Mouse (Mus musculus) lung, postnatal 36 days (tissue): ENCODE measurements around the gene Olfr73.
"Not testable (repeated sequence)": the region's sequence is repeated elsewhere in the genome, so short reads cannot be mapped to it uniquely, and the experiment has no call there.

Source experiments
- DNase-seq: peaks from one replicate; pipeline ENCODE4 v3.0.0; 2022; ENCODE audit warnings: mixed read lengths

The Olfr73 gene

DNA sequence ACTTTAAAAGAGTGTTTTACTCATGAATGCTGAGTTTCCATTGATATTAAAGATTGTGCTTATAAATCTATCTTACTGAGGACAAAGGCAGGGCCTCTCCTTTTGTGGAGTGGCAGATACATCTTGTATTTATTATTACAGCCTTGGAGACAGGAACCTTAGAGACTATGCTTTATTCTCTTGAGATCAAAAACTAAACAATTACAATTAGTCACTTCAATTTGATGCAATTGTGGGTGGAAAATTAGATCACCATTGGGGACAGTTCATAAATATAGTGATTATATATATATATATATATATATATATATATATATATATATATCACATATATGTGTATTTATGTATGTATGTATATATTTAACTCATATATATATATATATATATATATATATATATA is at the start of gene Olfr73:
Gene Olfr73 (minus strand): TSS at position 101 of the 400 bp plus-strand sequence.
- no peak for DNase-seq

DNA sequence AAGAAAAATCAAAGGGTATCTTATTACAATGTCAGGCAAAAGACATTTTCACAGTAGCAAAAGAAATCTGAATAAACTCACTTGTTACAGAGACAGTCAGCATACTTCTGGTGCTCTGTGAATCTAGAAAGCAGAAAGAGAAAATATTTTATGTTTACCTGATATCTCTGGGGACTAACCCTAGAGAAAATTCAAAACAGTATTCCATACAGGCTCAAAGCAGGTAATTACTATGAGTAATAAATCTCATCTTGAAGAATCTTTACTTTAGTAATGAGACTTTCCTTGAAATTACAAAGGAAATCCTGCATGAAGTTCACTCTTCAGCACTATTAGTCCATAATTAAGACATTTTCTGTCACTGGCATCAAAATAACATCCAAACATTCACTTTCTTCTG is 34.2 kb upstream of the Olfr73 start, which contains the start of gene Olfr1163:
Gene Olfr1163 (minus strand): TSS at position 101 of the 400 bp plus-strand sequence.
- no peak for DNase-seq

DNA sequence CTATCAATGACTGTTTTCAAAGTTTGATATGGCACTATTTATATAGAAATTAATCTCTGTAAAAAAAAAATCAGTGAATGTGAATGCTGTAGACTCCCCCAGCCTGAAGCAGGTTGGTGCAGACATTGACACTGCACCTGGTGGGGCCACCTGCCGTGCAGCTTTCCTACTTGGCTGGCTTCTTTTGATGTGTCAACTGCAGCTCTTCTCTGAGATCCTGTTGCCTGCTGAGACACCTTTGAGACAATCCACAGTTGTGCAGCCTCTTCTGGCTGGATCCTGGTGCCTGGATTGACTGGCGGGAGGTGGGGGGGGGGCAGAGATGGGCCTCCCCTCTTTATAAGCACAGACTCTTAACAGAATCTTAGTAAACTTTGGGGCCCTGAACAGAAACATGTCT is 26.1 kb upstream of the Olfr73 start:
- no peak for DNase-seq

DNA sequence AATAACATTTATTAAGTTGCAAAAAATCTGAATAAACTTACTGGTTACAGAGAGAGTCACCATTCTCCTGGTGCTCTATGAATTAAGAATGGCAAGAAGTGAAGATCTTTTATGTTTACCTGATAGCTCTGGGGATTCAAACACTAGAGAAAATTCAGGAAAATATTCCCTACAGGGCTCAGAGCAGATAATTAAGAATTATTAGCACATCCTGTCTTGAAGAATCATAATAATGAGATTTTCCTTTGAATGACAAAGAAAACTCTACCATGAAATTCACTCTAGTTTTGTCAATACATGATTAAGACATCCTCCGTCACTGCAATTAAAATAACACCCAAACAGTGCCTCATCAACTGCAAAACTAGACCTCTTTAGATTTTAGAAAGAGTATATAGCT is 13.5 kb upstream of the Olfr73 start, which contains the start of gene Olfr1162:
Gene Olfr1162 (minus strand): TSS at position 101 of the 400 bp plus-strand sequence.
- DNase-seq, result no peak

DNA sequence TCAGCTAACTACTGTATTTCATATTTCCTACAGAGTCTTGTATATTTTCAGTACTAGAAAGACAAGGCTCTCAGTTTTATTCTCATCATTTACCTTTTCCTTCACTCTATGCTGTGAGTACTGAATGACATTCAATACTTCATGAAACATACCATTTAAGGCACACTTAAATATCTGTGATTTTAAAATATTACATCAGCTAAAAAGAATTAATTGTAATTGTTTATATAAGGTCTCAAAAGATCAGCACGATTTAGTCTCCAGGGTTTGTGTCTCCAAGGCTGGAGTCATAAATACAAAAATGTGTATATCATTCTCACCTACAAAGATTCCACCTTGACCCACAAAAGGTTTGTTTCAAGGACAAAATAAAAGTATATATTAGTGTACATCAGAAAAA is 15.0 kb downstream of the Olfr73 start, which contains the start of gene Olfr1161:
Gene Olfr1161 (plus strand): TSS at position 301 of the 400 bp plus-strand sequence.
- not testable (repeated sequence) for DNase-seq

DNA sequence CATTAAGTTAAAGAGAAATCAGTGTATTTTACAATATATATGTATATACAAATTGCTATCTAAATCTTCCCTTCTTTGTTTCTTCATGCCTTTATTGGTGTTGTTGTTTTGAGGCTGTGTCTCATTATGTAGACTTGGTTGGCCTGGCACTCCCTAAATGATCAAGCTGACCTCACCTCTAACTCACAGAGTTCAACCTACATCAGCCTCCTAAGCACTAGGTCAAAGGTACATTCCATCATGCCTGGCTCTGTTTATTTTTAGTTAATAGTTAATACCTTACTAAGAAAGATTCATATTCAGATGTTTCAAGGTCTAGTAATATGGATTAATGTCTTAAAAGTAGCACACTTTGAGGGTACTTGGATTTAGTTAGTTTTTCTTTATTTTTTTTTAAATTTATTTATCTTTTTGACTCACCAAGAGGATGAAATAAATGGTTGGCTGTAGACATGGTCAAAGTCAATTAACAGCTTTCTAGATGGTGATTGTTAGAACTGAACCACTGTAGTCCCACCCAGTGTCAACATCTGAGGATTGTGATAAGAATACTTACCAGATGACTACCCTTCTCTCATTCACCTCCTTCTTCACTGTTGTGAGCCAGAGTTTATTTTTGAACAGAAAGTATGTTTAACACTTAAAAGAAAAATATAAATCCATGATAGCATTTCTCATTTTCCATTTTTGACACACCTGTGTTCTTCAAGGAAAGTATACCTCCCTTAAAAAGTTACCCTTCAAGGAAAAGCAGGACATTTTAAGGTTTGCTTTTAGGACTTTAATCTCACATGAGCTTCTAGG is 29.8 kb downstream of the Olfr73 start, which contains the start of gene Olfr1160:
Gene Olfr1160 (minus strand): TSS at position 754 of the 804 bp plus-strand sequence.
- DNase-seq, result no peak

DNA sequence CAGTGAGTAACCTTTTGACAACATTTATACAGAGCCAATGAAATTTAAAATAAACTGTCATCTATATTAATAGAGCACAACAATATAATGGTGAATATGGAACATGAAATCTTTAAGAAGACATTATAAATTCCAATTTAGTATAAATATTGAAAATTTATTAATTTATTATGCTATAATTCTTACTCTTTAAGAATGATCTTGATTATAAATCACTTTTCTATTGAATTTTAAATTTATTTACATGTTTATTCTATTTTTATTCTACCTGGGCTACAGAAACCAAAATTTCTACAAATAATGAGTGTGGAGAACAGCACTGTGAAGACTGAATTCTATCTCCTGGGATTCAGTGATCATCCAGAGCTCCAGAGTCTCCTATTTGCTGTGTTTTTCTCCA is 47.7 kb downstream of the Olfr73 start, which contains the start of gene Olfr1158:
Gene Olfr1158 (plus strand): TSS at position 301 of the 400 bp plus-strand sequence.
- DNase-seq, result no peak
